ENCODE assay signal across 10 mouse cellular contexts in the genomic region with DNA sequence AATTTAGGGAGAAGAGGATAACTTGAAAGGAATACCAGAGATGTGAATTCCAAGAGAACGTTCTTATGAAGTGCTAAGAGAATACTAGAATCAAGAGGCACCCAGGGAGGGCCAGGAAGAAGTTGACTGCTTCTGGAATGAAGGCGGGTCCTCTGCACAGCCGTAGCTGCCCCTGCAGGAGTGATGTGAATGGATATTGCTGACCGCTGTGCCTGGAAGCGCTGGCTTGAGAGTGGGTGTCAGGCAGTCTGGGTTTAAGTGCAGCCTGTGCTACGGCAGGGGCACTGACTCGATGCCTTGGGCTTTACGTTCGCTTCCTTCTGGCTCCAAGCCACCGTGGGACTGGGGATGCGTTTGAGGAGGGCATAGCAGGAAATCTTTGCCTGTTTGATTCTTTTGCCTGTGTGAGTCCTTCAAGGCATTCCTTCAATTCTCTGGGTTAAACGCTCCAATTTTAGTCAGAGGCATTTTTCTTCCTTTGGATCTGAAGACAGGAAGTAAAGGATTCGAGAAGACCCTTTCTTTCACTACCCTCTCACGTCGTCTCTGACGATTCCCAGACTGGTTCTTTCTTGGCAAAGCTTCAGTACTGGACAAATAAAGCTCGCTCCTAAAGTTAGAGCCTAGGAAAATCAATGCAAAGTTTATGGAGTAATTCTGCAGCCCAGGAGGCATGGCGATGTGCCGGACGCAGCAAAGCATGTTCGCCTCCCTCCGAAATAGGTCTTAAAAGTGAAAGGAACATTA.
DNase-seq lines count a peak whose midpoint lies in the region; ATAC-seq and TF ChIP-seq lines count a peak whose summit lies in the region.
"Had no signal": no experiment of that assay in that cellular context is flagged by ENCODE, and none has a peak within 500 bp of the region (broad histone marks: within the 10 kb centered on the region; RNA-seq: fewer than 3 reads in every experiment).

No protein-coding gene starts in this region.

- no peaks in the 10 kb centered on the region for H3K36me3 ChIP-seq in kidney, postnatal 0 days (ENCODE audit: insufficient read depth, low read length)
- no peaks in the 10 kb centered on the region for H3K36me3 ChIP-seq in embryonic facial prominence, embryonic 15.5 days
- no peaks in the 10 kb centered on the region for H3K36me3 ChIP-seq in hindbrain, postnatal 0 days (ENCODE audit: insufficient read depth, low read length)
- no peaks in the 10 kb centered on the region for H3K36me3 ChIP-seq in neural tube, embryonic 12.5 days
- H3K36me3 ChIP-seq in thymus, adult 2 months (ENCODE audit: control insufficient read depth, insufficient read depth, low read length): no peaks in the 10 kb centered on the region

- no peaks in the 10 kb centered on the region for H3K27me3 ChIP-seq in kidney, postnatal 0 days (ENCODE audit: insufficient read depth, low read length)
- H3K27me3 ChIP-seq in embryonic facial prominence, embryonic 15.5 days: no peaks in the 10 kb centered on the region
- no peaks in the 10 kb centered on the region for H3K27me3 ChIP-seq in hindbrain, postnatal 0 days (ENCODE audit: insufficient read depth, low read length)
- no peaks in the 10 kb centered on the region for H3K27me3 ChIP-seq in neural tube, embryonic 12.5 days (replicated peaks)
- H3K27me3 ChIP-seq in thymus, adult 2 months (ENCODE audit: control insufficient read depth, insufficient read depth, low read length): no peaks in the 10 kb centered on the region
- H3K27me3 ChIP-seq: Patski had no signal

- 38% methylated on average over 22 of the region's 22 CpGs for WGBS in kidney, postnatal 0 days
- WGBS in embryonic facial prominence, embryonic 15.5 days: 28% methylated on average over 22 of the region's 22 CpGs
- WGBS in hindbrain, postnatal 0 days: 36% methylated on average over 22 of the region's 22 CpGs
- WGBS in neural tube, embryonic 12.5 days: 48% methylated on average over 22 of the region's 22 CpGs
- 78% methylated on average over 22 of the region's 22 CpGs for WGBS in thymus, adult 2 months

- no peaks in the 10 kb centered on the region for H3K4me1 ChIP-seq in kidney, postnatal 0 days (replicated peaks; ENCODE audit: insufficient read depth, low read length)
- 0 out of 2 replicates have a peak, but pooled peaks cover 5% of the 10 kb centered on the region for H3K4me1 ChIP-seq in embryonic facial prominence, embryonic 15.5 days
- H3K4me1 ChIP-seq in hindbrain, postnatal 0 days (ENCODE audit: insufficient read depth, low read length): no peaks in the 10 kb centered on the region
- no peaks in the 10 kb centered on the region for H3K4me1 ChIP-seq in neural tube, embryonic 12.5 days
- no peaks in the 10 kb centered on the region for H3K4me1 ChIP-seq in thymus, adult 2 months (replicated peaks; ENCODE audit: control insufficient read depth, insufficient read depth, low read length)

- TF ChIP-seq CTCF in kidney, postnatal 0 days (IDR thresholded peaks at IDR 0.05; ENCODE audit: low read depth): no peak
- no peak for TF ChIP-seq CTCF in hindbrain, postnatal 0 days (IDR thresholded peaks at IDR 0.05; ENCODE audit: low read depth)
- no peak for TF ChIP-seq CTCF in thymus, adult 2 months (IDR thresholded peaks at IDR 0.05; ENCODE audit: borderline replicate concordance, control insufficient read depth, extremely low read depth, insufficient read depth, low read length, poor library complexity)

- no peak for ATAC-seq in kidney, postnatal 0 days (replicated peaks; ENCODE audit: low FRiP score, low read depth)
- ATAC-seq in embryonic facial prominence, embryonic 15.5 days (ENCODE audit: insufficient number of reproducible peaks, low FRiP score, low TSS enrichment, low read depth): no peak
- ATAC-seq in hindbrain, postnatal 0 days: no peak
- ATAC-seq in neural tube, embryonic 12.5 days (ENCODE audit: low FRiP score, low read depth): no peak
- ATAC-seq: Patski had no signal

- H3K27ac ChIP-seq in kidney, postnatal 0 days: no peak overlapping the region
- no peak overlapping the region for H3K27ac ChIP-seq in embryonic facial prominence, embryonic 15.5 days (replicated peaks)
- no peak overlapping the region for H3K27ac ChIP-seq in hindbrain, postnatal 0 days
- no peak overlapping the region for H3K27ac ChIP-seq in neural tube, embryonic 12.5 days
- no peak overlapping the region for H3K27ac ChIP-seq in thymus, adult 2 months (ENCODE audit: control insufficient read depth, insufficient read depth, low read length)

- no peak for TF ChIP-seq POLR2A in thymus, adult 2 months (IDR thresholded peaks at IDR 0.05; ENCODE audit: control insufficient read depth, extremely low read depth, insufficient read depth, low read length, poor library complexity)

- H3K9ac ChIP-seq in kidney, postnatal 0 days (ENCODE audit: low read depth, low read length): peak overlapping the region; percentile 32; the same call in 1 of the 2 replicates
- 0 out of 2 replicates have a peak overlapping the region, but pooled peaks have one; percentile 6 for H3K9ac ChIP-seq in embryonic facial prominence, embryonic 15.5 days
- H3K9ac ChIP-seq in hindbrain, postnatal 0 days (replicated peaks; ENCODE audit: low read length): no peak overlapping the region
- no peak overlapping the region for H3K9ac ChIP-seq in neural tube, embryonic 12.5 days

- peak; percentile 46 for DNase-seq in kidney, postnatal 0 days (ENCODE audit: low spot score)
- no peak for DNase-seq in kidney, adult 11 months
- DNase-seq in hindbrain, postnatal 0 days (ENCODE audit: low spot score): peak; percentile 14
- no peak for DNase-seq in layer of hippocampus, postnatal 10 days (ENCODE audit: low spot score in 2 of 2)
- DNase-seq in thymus, adult 2 months: no peak
- DNase-seq in spleen, postnatal 10 days (ENCODE audit: low spot score in 2 of 2): no peak

- H3K4me2 ChIP-seq in kidney, postnatal 0 days (ENCODE audit: low read length): peak overlapping the region; percentile 36
- peak overlapping the region; percentile 46 for H3K4me2 ChIP-seq in embryonic facial prominence, embryonic 15.5 days (replicated peaks)
- H3K4me2 ChIP-seq in hindbrain, postnatal 0 days (ENCODE audit: low read depth, low read length): peak overlapping the region; percentile 48
- H3K4me2 ChIP-seq in neural tube, embryonic 12.5 days (replicated peaks): peak overlapping the region; percentile 36

- peak overlapping the region; percentile 11; the same call in 1 of the 2 replicates for H3K4me3 ChIP-seq in kidney, postnatal 0 days (replicated peaks; ENCODE audit: low read depth, low read length)
- peak overlapping the region; percentile 29 for H3K4me3 ChIP-seq in embryonic facial prominence, embryonic 15.5 days (replicated peaks)
- H3K4me3 ChIP-seq in hindbrain, postnatal 0 days (ENCODE audit: low read length): no peak overlapping the region
- no peak overlapping the region for H3K4me3 ChIP-seq in neural tube, embryonic 12.5 days
- no peak overlapping the region for H3K4me3 ChIP-seq in thymus, adult 2 months (ENCODE audit: control insufficient read depth, insufficient read depth, low read length)
- H3K4me3 ChIP-seq: myocyte had no signal

- no peaks in the 10 kb centered on the region for H3K9me3 ChIP-seq in kidney, postnatal 0 days (replicated peaks; ENCODE audit: low read length)
- no peaks in the 10 kb centered on the region for H3K9me3 ChIP-seq in embryonic facial prominence, embryonic 15.5 days (replicated peaks)
- no peaks in the 10 kb centered on the region for H3K9me3 ChIP-seq in hindbrain, postnatal 0 days (ENCODE audit: low read length)
- no peaks in the 10 kb centered on the region for H3K9me3 ChIP-seq in neural tube, embryonic 12.5 days

Comparison
In these comparisons a context has a peak if more than half of its experiments do, and no peak if none do; other contexts are left out.
1. DNase-seq: peak in kidney, postnatal 0 days (single experiment) and hindbrain, postnatal 0 days (single experiment); none in kidney, adult 11 months (single experiment), layer of hippocampus, postnatal 10 days (0 of 2), thymus, adult 2 months (single experiment) and spleen, postnatal 10 days (0 of 2).
2. H3K4me3 ChIP-seq: peak in kidney, postnatal 0 days (single experiment) and embryonic facial prominence, embryonic 15.5 days (single experiment); none in hindbrain, postnatal 0 days (single experiment), neural tube, embryonic 12.5 days (single experiment) and thymus, adult 2 months (single experiment).
3. H3K9ac ChIP-seq: peak in kidney, postnatal 0 days (single experiment) and embryonic facial prominence, embryonic 15.5 days (single experiment); none in hindbrain, postnatal 0 days (single experiment) and neural tube, embryonic 12.5 days (single experiment).
4. Peak in every context shown above with its lines, with median percentiles within 50 percentile points of each other: H3K4me2 ChIP-seq.